Mouse (Mus musculus): Measurements from ENCODE around the gene Zfr2.

DNA sequence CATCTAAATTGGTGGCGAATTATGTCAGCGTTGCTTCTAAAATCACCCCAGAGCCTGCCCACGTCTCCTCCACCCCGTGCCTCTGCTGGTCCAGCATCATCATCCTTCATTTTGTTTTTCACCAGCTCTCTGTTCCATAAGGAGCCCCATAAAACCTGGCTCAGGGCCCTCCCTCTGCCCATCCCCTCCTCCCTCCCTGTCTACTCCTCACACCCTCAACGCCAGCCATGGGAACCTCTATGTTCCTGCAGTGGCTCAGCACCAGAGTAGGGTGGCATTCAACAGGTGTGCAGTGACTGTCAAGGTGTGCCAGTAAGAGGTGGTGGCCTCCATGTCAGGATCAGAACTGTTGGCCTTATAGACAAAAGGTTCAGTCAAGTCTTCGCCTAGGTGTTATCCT lies 62.2 kb downstream of the Zfr2 start:
- TF ChIP-seq POLR2A (IDR thresholded peaks at IDR 0.05; ENCODE audit: control insufficient read depth, low read depth, low read length) = no peak
- TF ChIP-seq CTCF (IDR thresholded peaks at IDR 0.05; ENCODE audit: control insufficient read depth, insufficient read depth, insufficient replicate concordance, low read depth, low read length) = no peak

Data from testis, adult 2 months (tissue).